Mouse (Mus musculus): ENCODE data around the gene Col4a2. TPM values are rescaled to one million over a fixed set of nuclear protein-coding genes. Genes with fewer than 3 reads are reported as not detected.

Gene Col4a2
- polyA plus RNA-seq, 1 experiment from 2014 or later = 61.4 TPM

DNA sequence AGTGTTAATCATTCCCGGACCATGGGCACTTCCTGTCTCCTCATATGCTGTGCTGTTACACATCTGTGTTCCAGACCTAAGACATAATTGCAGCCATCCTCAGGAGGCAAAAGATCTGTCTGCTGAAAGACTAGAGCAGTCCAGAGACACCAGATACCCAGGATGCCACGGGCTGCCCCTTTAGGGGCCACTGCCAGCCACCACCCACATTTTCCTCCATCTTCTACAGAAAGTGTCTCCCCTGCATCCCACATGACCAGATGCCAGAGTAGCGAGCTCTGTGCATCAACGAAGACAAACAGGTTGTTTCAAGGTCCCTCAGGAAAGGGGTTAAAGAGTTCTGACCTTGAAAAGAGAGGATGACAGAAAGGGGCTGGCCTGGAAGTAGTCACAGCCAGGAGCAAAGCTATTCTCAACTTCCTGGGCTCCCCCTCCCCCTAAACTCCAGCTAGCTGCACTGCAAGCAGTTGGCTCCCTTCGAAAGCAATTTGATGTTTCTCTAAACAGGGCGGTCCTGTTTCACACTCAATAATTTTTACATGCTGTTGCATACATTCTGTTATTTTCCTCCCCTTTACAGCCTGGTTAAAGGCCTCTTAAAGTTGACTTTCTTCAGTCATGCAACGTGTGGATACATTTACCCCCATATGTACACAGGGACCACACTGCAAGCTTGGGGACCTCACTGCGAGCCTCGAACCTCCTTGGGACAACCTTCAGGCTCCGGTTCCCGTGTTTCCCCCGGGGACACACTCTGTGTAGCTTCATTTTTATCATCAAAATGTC lies 13.9 kb upstream of the Col4a2 start:
- WGBS = 33% methylated on average over 12 of the region's 12 CpGs
- no peaks in the 10 kb centered on the region for H3K36me3 ChIP-seq
- peak; percentile 39; the same call in 1 of the 2 replicates for ATAC-seq
- peak overlapping the region; percentile 53 for H3K27ac ChIP-seq
- no peaks in the 10 kb centered on the region for H3K9me3 ChIP-seq
- H3K9ac ChIP-seq = no peak overlapping the region
- H3K27me3 ChIP-seq (replicated peaks) = no peaks in the 10 kb centered on the region
- H3K4me1 ChIP-seq (replicated peaks) = peaks cover 32% of the 10 kb centered on the region
- H3K4me2 ChIP-seq (replicated peaks) = no peak overlapping the region
- no peak overlapping the region for H3K4me3 ChIP-seq (replicated peaks)

DNA sequence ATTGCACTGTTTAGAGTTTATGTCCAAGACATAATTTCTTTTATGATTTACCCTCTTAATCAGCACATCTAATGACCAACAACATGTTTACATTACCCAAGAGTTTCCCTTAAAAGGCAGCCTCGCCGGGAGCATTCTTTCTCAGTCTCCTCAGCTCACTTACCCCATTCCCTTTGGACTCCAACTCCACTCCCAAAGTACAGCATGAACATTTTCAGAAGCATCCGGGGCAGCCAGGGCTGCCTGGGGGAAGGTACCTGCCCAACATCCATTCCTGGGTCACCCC lies 13.3 kb upstream of the Col4a2 start:
- Histone ChIP-seq H3K4me2 (replicated peaks) (no peak overlapping the region), H3K27ac (peak overlapping the region; percentile 54), H3K4me3 (replicated peaks) (no peak overlapping the region), H3K9ac (no peak overlapping the region), H3K36me3 (no peaks in the 10 kb centered on the region), H3K27me3 (replicated peaks) (no peaks in the 10 kb centered on the region), H3K9me3 (no peaks in the 10 kb centered on the region), H3K4me1 (replicated peaks) (peaks cover 32% of the 10 kb centered on the region)
- ATAC-seq = 0 out of 2 replicates have a peak, but pooled peaks have one; percentile 28
- WGBS = 36% methylated on average over 3 of the region's 3 CpGs

- H3K4me1 ChIP-seq (replicated peaks) = peaks cover 32% of the 10 kb centered on the region
Observed at GRCm38 (mm10) chr8:11300436-11300835, 12.2 kb upstream of the Col4a2 start.

GRCm38 (mm10) chr8:11304027-11304601 lies 8.5 kb upstream of the Col4a2 start:
- H3K9me3 ChIP-seq = no peaks in the 10 kb centered on the region
- no peak for ATAC-seq
- no peaks in the 10 kb centered on the region for H3K36me3 ChIP-seq
- H3K4me1 ChIP-seq (replicated peaks) = peaks cover 21% of the 10 kb centered on the region; the same call in 1 of the 2 replicates
- no peaks in the 10 kb centered on the region for H3K27me3 ChIP-seq (replicated peaks)
- H3K9ac ChIP-seq = no peak overlapping the region
- H3K4me2 ChIP-seq (replicated peaks) = no peak overlapping the region
- no peak overlapping the region for H3K4me3 ChIP-seq (replicated peaks)
- WGBS = 80% methylated on average over 6 of the region's 6 CpGs
- H3K27ac ChIP-seq = no peak overlapping the region

More at GRCm38 (mm10) chr8:11300436-11300835, 12.2 kb upstream of the Col4a2 start:
- H3K36me3 ChIP-seq = no peaks in the 10 kb centered on the region
- no peak overlapping the region for H3K4me3 ChIP-seq (replicated peaks)
- no peak overlapping the region for H3K4me2 ChIP-seq (replicated peaks)
- ATAC-seq = peak; percentile 17; the same call in 1 of the 2 replicates
- H3K9me3 ChIP-seq = no peaks in the 10 kb centered on the region
- H3K27ac ChIP-seq = no peak overlapping the region
- no peak overlapping the region for H3K9ac ChIP-seq
- H3K27me3 ChIP-seq (replicated peaks) = no peaks in the 10 kb centered on the region
- 59% methylated on average over 8 of the region's 8 CpGs for WGBS

DNA sequence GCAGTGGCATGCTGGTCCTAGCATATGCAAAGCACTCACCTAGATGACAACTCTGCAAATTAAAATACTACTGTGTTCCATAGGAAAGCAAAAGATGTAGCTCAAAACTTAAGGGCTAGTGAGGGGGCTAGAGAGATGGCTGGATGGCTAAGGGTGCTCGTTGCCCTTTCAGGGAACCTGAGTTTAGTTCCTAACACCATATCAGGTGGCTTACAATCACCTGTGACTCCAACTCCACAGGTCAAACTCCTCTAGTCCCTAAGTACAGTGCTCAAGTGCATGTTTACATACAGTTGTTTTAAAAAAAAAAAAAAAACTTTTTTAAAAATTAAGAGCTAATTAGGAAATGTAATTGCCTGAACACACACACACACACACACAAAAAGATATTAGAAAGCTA lies 7.1 kb upstream of the Col4a2 start:
- Histone ChIP-seq H3K27me3 (replicated peaks) (no peaks in the 10 kb centered on the region), H3K4me1 (replicated peaks) (peaks cover 23% of the 10 kb centered on the region; the same call in 1 of the 2 replicates), H3K4me3 (replicated peaks) (no peak overlapping the region), H3K27ac (no peak overlapping the region), H3K9ac (no peak overlapping the region), H3K36me3 (no peaks in the 10 kb centered on the region), H3K9me3 (no peaks in the 10 kb centered on the region), H3K4me2 (replicated peaks) (no peak overlapping the region)
- WGBS = 81% methylated on average over 1 of the region's 1 CpGs
- no peak for ATAC-seq

- no peak overlapping the region for H3K4me2 ChIP-seq (replicated peaks)
- H3K36me3 ChIP-seq = no peaks in the 10 kb centered on the region
- H3K4me3 ChIP-seq (replicated peaks) = no peak overlapping the region
Observed at GRCm38 (mm10) chr8:11307451-11307850, 5.2 kb upstream of the Col4a2 start.

GRCm38 (mm10) chr8:11308570-11308998 lies 4.0 kb upstream of the Col4a2 start:
- WGBS = 73% methylated on average over 7 of the region's 7 CpGs

More at GRCm38 (mm10) chr8:11307451-11307850, 5.2 kb upstream of the Col4a2 start:
- 75% methylated on average over 7 of the region's 7 CpGs for WGBS
- no peak for ATAC-seq
- Histone ChIP-seq H3K27ac (no peak overlapping the region), H3K9me3 (no peaks in the 10 kb centered on the region), H3K27me3 (replicated peaks) (no peaks in the 10 kb centered on the region), H3K4me1 (replicated peaks) (peaks cover 24% of the 10 kb centered on the region; the same call in 1 of the 2 replicates), H3K9ac (no peak overlapping the region)

GRCm38 (mm10) chr8:11309226-11309625 lies 3.4 kb upstream of the Col4a2 start:
- Histone ChIP-seq H3K9ac (no peak overlapping the region), H3K36me3 (no peaks in the 10 kb centered on the region), H3K27ac (no peak overlapping the region), H3K4me2 (replicated peaks) (peak overlapping the region; percentile 91), H3K4me1 (replicated peaks) (peaks cover 34% of the 10 kb centered on the region), H3K27me3 (replicated peaks) (no peaks in the 10 kb centered on the region), H3K4me3 (replicated peaks) (no peak overlapping the region), H3K9me3 (no peaks in the 10 kb centered on the region)
- no peak for ATAC-seq
- WGBS = 44% methylated on average over 5 of the region's 5 CpGs

More at GRCm38 (mm10) chr8:11308570-11308998, 4.0 kb upstream of the Col4a2 start:
- H3K27me3 ChIP-seq (replicated peaks) = no peaks in the 10 kb centered on the region
- no peak overlapping the region for H3K4me3 ChIP-seq (replicated peaks)
- H3K9me3 ChIP-seq = no peaks in the 10 kb centered on the region
- no peak overlapping the region for H3K9ac ChIP-seq
- peaks cover 29% of the 10 kb centered on the region; the same call in 1 of the 2 replicates for H3K4me1 ChIP-seq (replicated peaks)
- H3K36me3 ChIP-seq = no peaks in the 10 kb centered on the region
- no peak for ATAC-seq
- H3K27ac ChIP-seq = no peak overlapping the region
- no peak overlapping the region for H3K4me2 ChIP-seq (replicated peaks)

DNA sequence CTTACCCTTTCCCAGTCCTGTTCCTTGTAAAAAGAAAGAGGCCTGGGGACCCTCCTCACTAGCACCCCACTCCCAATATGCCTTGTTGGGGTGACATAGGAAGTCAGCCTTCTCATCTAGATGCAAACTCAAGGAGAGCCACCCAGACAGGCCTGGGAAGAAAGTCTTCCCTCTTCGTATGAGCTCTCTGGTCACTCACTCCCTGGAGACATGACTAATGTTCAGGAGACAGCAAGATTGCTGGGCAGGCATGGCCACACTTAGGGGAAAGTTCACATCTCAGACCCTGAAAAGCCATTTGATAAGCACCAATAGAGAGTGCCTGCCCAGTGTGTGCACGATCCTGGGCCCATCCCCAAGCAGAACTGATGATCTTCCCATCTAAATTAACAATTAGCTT lies 2.6 kb upstream of the Col4a2 start:
- no peaks in the 10 kb centered on the region for H3K27me3 ChIP-seq (replicated peaks)
- no peak overlapping the region for H3K9ac ChIP-seq
- no peak overlapping the region for H3K4me3 ChIP-seq (replicated peaks)
- no peaks in the 10 kb centered on the region for H3K9me3 ChIP-seq
- H3K4me2 ChIP-seq (replicated peaks) = peak overlapping the region; percentile 91
- no peaks in the 10 kb centered on the region for H3K36me3 ChIP-seq
- H3K27ac ChIP-seq = no peak overlapping the region
- WGBS = 71% methylated on average over 2 of the region's 2 CpGs
- ATAC-seq = no peak
- H3K4me1 ChIP-seq (replicated peaks) = peaks cover 40% of the 10 kb centered on the region

GRCm38 (mm10) chr8:11311681-11312348 lies 790 bp upstream of the Col4a2 start:
- Histone ChIP-seq H3K27me3 (replicated peaks) (no peaks in the 10 kb centered on the region), H3K4me2 (replicated peaks) (peak overlapping the region; percentile 91), H3K27ac (peak overlapping the region; percentile 85), H3K9ac (peak overlapping the region; percentile 79), H3K4me3 (replicated peaks) (peak overlapping the region; percentile 72), H3K36me3 (no peaks in the 10 kb centered on the region), H3K9me3 (no peaks in the 10 kb centered on the region), H3K4me1 (replicated peaks) (peaks cover 41% of the 10 kb centered on the region)
- 4% methylated on average over 34 of the region's 34 CpGs for WGBS
- peak; percentile 15; the same call in 1 of the 2 replicates for ATAC-seq

GRCm38 (mm10) chr8:11313176-11314111 lies 839 bp downstream of the Col4a2 start:
- Histone ChIP-seq H3K4me3 (replicated peaks) (peak overlapping the region; percentile 72), H3K27me3 (replicated peaks) (no peaks in the 10 kb centered on the region), H3K4me2 (replicated peaks) (peak overlapping the region; percentile 91), H3K9me3 (no peaks in the 10 kb centered on the region), H3K4me1 (replicated peaks) (peaks cover 35% of the 10 kb centered on the region), H3K27ac (peak overlapping the region; percentile 70; the same call in 1 of the 2 replicates), H3K9ac (peak overlapping the region; percentile 79), H3K36me3 (no peaks in the 10 kb centered on the region)
- peak; percentile 43 for ATAC-seq
- WGBS = 8% methylated on average over 45 of the region's 45 CpGs

Data from intestine, embryonic 15.5 days (tissue).